Mouse (Mus musculus) urinary bladder, postnatal 25 days (tissue): Measurements from ENCODE around the gene Fyb2.

Source experiments
- DNase-seq: peaks from one replicate; pipeline ENCODE4 v3.0.0; 2022; ENCODE audit warnings: low spot score

Gene Fyb2

GRCm38 (mm10) chr4:104913291-104914129 is at the start of gene Fyb2:
Gene Fyb2 (plus strand): TSS chr4:104913456.
- peak; percentile 19 for DNase-seq

- DNase-seq = no peak
Measured at GRCm38 (mm10) chr4:104864397-104864796, 48.9 kb upstream of the Fyb2 start.

GRCm38 (mm10) chr4:104869581-104869980 is 43.7 kb upstream of the Fyb2 start:
- DNase-seq = no peak

GRCm38 (mm10) chr4:104870196-104870595 is 43.1 kb upstream of the Fyb2 start:
- DNase-seq = no peak

GRCm38 (mm10) chr4:104875832-104876231 is 37.4 kb upstream of the Fyb2 start:
- DNase-seq = no peak

- DNase-seq = no peak
Measured at GRCm38 (mm10) chr4:104876323-104876722, 36.9 kb upstream of the Fyb2 start, which contains the start of gene C8a. Gene C8a (minus strand): TSS chr4:104876398.

GRCm38 (mm10) chr4:104887486-104887885 is 25.8 kb upstream of the Fyb2 start:
- no peak for DNase-seq

- DNase-seq = no peak
Measured at GRCm38 (mm10) chr4:104888499-104889262, 24.6 kb upstream of the Fyb2 start.

- DNase-seq = peak; percentile 30
Measured at GRCm38 (mm10) chr4:104891708-104892107, 21.5 kb upstream of the Fyb2 start.

- no peak for DNase-seq
Measured at GRCm38 (mm10) chr4:104893588-104893987, 19.7 kb upstream of the Fyb2 start.

GRCm38 (mm10) chr4:104894004-104894734 is 19.1 kb upstream of the Fyb2 start:
- DNase-seq = peak; percentile 58

- DNase-seq = no peak
Measured at GRCm38 (mm10) chr4:104902836-104903235, 10.4 kb upstream of the Fyb2 start.

- DNase-seq = no peak
Measured at GRCm38 (mm10) chr4:104905049-104905448, 8.2 kb upstream of the Fyb2 start.

- peak; percentile 79 for DNase-seq
Measured at GRCm38 (mm10) chr4:104911685-104912084, 1.6 kb upstream of the Fyb2 start.

GRCm38 (mm10) chr4:104914711-104915247 is 1.5 kb downstream of the Fyb2 start:
- peak; percentile 24 for DNase-seq

- no peak for DNase-seq
Measured at GRCm38 (mm10) chr4:104918017-104918416, 4.8 kb downstream of the Fyb2 start.

GRCm38 (mm10) chr4:104925383-104925782 is 12.1 kb downstream of the Fyb2 start:
- no peak for DNase-seq

GRCm38 (mm10) chr4:104929165-104929564 is 15.9 kb downstream of the Fyb2 start:
- DNase-seq = no peak

GRCm38 (mm10) chr4:104933620-104934019 is 20.4 kb downstream of the Fyb2 start:
- DNase-seq = no peak

- DNase-seq = no peak
Measured at GRCm38 (mm10) chr4:104934997-104935396, 21.7 kb downstream of the Fyb2 start.

- DNase-seq = no peak
Measured at GRCm38 (mm10) chr4:104935436-104935835, 22.2 kb downstream of the Fyb2 start.

- DNase-seq = no peak
Measured at GRCm38 (mm10) chr4:104936011-104936410, 22.8 kb downstream of the Fyb2 start.
